Mouse (Mus musculus): ENCODE results near the gene Abca13.

DNA sequence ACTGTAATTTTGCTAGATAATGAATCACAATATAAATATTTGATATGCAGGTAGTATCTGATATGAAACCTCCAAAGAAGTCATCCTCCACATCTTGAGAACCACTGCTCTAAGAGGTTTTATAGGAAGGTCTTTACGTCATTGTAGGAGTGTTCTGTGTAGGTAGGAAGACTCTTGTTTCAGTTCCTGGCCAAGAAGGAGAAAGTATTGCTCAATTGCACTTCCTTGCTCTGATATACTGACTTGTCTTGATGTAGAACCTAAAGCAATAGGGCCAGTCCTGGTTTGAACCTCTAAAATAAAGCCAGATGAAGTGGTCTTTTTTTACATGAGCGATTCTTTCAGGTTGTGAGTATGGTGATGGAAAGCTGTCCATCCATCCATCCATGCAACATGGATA lies 431.1 kb downstream of the Abca13 start:
- TF ChIP-seq CTCF (IDR thresholded peaks at IDR 0.05; ENCODE audit: low read depth) (no peak), EP300 (IDR thresholded peaks at IDR 0.05; ENCODE audit: low read depth) (no peak)

All from liver, postnatal 0 days (tissue).